Mouse (Mus musculus) E14TG2a.4 (cell line): ENCODE results near the gene Jun.

Experiments used
- CTCF ChIP-seq: conservative IDR thresholded peaks from 2 replicates; pipeline ENCODE4 v1.5.1; 2014; ENCODE audit warnings: low read length
- POU5F1 ChIP-seq: IDR thresholded peaks from 2 replicates; pipeline ENCODE4 v1.6.1; 2014; ENCODE audit warnings: low read length, borderline replicate concordance

DNA sequence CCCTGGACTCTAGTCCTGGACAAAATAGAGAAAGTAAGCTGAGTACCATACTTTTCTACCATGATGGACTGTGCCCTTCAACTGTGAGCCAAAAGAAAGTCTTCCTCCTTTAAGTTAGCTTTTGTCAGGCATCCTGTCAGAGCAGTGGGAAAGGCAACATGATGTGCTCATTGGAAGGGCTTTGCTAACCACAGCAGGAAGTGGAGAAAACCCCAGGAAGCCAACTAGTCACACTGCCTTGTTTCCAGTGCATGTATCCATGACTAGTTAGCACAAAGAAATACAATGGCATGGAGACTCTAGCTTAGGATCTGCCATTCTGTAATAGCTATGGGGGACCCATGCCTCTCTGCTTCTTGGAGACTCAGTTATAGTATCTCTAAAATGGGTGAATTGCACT, 37.9 kb upstream of the Jun start:
- TF ChIP-seq CTCF (no peak), POU5F1 (no peak)
